Mouse (Mus musculus): ENCODE results near the gene C1qc.

DNA sequence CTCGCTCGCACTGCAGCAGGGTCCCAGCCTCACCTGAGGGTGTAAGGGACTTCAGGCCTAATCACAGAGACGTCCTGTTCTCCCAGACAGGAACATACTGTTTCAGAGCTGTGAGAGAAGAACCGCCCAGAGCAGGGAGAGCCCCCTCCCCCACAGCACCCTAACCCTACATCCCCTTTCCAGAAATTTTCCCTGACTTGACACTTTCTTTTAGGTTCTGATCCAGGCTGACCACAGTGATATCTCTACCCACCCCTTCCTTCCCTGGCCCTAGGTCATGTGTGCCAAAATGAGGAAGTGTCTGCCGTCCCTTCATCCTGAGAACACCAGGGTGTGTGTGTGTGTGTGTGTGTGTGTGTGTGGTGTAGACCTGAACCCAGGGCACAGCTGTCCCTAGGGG, at the start of gene C1qc:
- 0 out of 2 replicates have a peak, but pooled peaks have one; percentile 25 for TF ChIP-seq POLR2A (IDR thresholded peaks at IDR 0.05; ENCODE audit: extremely low read depth, insufficient read depth, low read length)
- no peak for TF ChIP-seq CTCF (IDR thresholded peaks at IDR 0.05; ENCODE audit: extremely low read depth, insufficient read depth, low read length)
